In genomic region chr4:63066796-63067195, GRCm38 (mm10) we compare ENCODE assay signal across 11 mouse cellular contexts.
"Had no signal": no experiment of that assay in that cellular context is flagged by ENCODE, and none has a peak within 500 bp of the region (broad histone marks: within the 10 kb centered on the region; RNA-seq: fewer than 3 reads in every experiment).

No protein-coding gene starts in this region.

- H3K9ac ChIP-seq: intestine, embryonic 15.5 days; limb, embryonic 13.5 days; liver, embryonic 14.5 days; midbrain, embryonic 13.5 days; stomach, embryonic 15.5 days had no signal

- DNase-seq: left cerebral cortex, postnatal 4 days; lung, adult 18-20 months; lung, postnatal 36 days; right cerebral cortex, postnatal 14 days had no signal

- H3K36me3 ChIP-seq: intestine, embryonic 15.5 days had no signal

- H3K27me3 ChIP-seq: intestine, embryonic 15.5 days; limb, embryonic 13.5 days; midbrain, embryonic 13.5 days; stomach, embryonic 15.5 days had no signal

- H3K4me3 ChIP-seq: intestine, embryonic 15.5 days; layer of hippocampus, adult 2 months; limb, embryonic 13.5 days; midbrain, embryonic 13.5 days; stomach, embryonic 15.5 days had no signal

- H3K27ac ChIP-seq: intestine, embryonic 15.5 days; layer of hippocampus, adult 2 months; limb, embryonic 13.5 days; liver, embryonic 14.5 days; midbrain, embryonic 13.5 days; stomach, embryonic 15.5 days had no signal

- H3K4me2 ChIP-seq: intestine, embryonic 15.5 days; limb, embryonic 13.5 days; midbrain, embryonic 13.5 days; stomach, embryonic 15.5 days had no signal

- H3K9me3 ChIP-seq: intestine, embryonic 15.5 days; limb, embryonic 13.5 days; midbrain, embryonic 13.5 days; stomach, embryonic 15.5 days had no signal

- ATAC-seq: intestine, embryonic 15.5 days; lung, postnatal 0 days; midbrain, embryonic 13.5 days had no signal
